Mouse (Mus musculus): ENCODE measurements around the gene Rela.

DNA sequence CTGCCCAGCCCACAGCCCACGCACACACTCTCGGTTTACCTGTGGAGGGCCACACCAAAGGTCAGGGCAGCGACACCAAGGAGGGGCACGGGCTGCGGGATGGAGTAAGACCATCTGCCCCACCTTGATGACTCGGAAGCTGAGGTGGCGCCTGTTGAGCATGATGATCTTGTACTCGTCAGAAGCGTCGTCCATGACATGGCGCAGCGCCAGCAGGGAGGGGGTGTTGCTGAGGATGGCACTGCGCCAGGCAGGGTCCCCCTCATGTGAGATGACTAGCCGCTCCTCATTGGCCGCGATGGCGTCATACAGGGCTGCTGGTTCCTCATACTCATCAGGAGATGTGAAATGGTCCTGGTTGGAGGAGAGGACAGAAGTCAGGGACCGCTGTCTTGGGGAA is 29.1 kb downstream of the Rela start:
- no peak for TF ChIP-seq CTCF (conservative IDR thresholded peaks at IDR 0.05; ENCODE audit: insufficient read depth, insufficient read length, low read depth, low read length)
- TF ChIP-seq POLR2A (IDR thresholded peaks at IDR 0.05; ENCODE audit: low read depth, low read length): no peak
